Comparison of ENCODE assay signal across 16 mouse cellular contexts in the genomic region with DNA sequence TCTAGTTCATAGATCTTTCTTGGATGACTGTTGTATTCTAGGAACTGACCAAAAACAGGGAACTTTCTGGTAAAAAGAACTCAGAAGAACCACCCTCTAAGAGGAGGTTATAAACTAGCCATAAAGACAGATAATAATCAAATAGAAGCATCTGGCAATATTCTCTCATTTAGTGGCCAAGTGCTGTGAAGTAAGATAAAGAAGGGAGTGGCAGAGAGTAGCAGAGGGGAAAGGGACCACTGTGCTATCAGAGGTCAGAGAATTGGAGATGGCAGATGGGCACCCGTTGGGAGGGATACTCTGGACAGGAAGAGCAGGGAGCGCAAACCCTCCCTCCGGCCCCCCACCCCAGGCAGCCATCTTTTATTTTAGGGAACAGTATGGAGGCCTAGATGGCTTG. TPM values are rescaled to one million over a fixed set of nuclear protein-coding genes. Genes with fewer than 3 reads are reported as not detected.
"Had no signal": no experiment of that assay in that cellular context is flagged by ENCODE, and none has a peak within 500 bp of the region (broad histone marks: within the 10 kb centered on the region; RNA-seq: fewer than 3 reads in every experiment).

No protein-coding gene starts in this region.

- H3K9me3 ChIP-seq: limb, embryonic 12.5 days; lung, embryonic 15.5 days; midbrain, embryonic 10.5 days; neural tube, embryonic 15.5 days had no signal

- H3K4me1 ChIP-seq: limb, embryonic 12.5 days; lung, embryonic 15.5 days; midbrain, embryonic 10.5 days; neural tube, embryonic 15.5 days had no signal

- DNase-seq: kidney, adult 18-20 months; kidney, postnatal 10 days; kidney, postnatal 4 days; lung, postnatal 14 days; right cerebral cortex, adult 18-20 months; right cerebral cortex, postnatal 25 days; spleen, adult 18-20 months; thymus, adult 18-20 months; thymus, postnatal 36 days had no signal

- H3K27ac ChIP-seq: layer of hippocampus, adult 2 months; limb, embryonic 12.5 days; lung, embryonic 15.5 days; midbrain, embryonic 10.5 days; neural tube, embryonic 15.5 days had no signal

- H3K4me3 ChIP-seq: layer of hippocampus, adult 2 months; limb, embryonic 12.5 days; lung, embryonic 15.5 days; midbrain, embryonic 10.5 days; myocyte; neural tube, embryonic 15.5 days had no signal

- H3K4me2 ChIP-seq: limb, embryonic 12.5 days; lung, embryonic 15.5 days; neural tube, embryonic 15.5 days had no signal

- H3K9ac ChIP-seq: limb, embryonic 12.5 days; lung, embryonic 15.5 days; neural tube, embryonic 15.5 days had no signal

- H3K27me3 ChIP-seq: limb, embryonic 12.5 days; lung, embryonic 15.5 days; neural tube, embryonic 15.5 days had no signal

- H3K36me3 ChIP-seq: limb, embryonic 12.5 days; lung, embryonic 15.5 days; midbrain, embryonic 10.5 days; neural tube, embryonic 15.5 days had no signal

RNA-seq across cellular contexts. Expression of gene Ehf, which starts 34.3 kb away (rescaled TPM):
- polyA plus RNA-seq: midbrain, embryonic 10.5 days; midbrain, embryonic 14.5 days; myocyte; neural tube, embryonic 15.5 days had no signal
